Mouse (Mus musculus) cerebellum, postnatal 4 days (tissue): ENCODE measurements around the gene Bcat1.

Source experiments
- DNase-seq, 2 experiments: peaks; one replicate each; pipeline ENCODE4 v3.0.0; 2022; ENCODE audit warnings: low spot score in 2 of 2, mixed read lengths in 1 of 2

Bcat1 gene

DNA sequence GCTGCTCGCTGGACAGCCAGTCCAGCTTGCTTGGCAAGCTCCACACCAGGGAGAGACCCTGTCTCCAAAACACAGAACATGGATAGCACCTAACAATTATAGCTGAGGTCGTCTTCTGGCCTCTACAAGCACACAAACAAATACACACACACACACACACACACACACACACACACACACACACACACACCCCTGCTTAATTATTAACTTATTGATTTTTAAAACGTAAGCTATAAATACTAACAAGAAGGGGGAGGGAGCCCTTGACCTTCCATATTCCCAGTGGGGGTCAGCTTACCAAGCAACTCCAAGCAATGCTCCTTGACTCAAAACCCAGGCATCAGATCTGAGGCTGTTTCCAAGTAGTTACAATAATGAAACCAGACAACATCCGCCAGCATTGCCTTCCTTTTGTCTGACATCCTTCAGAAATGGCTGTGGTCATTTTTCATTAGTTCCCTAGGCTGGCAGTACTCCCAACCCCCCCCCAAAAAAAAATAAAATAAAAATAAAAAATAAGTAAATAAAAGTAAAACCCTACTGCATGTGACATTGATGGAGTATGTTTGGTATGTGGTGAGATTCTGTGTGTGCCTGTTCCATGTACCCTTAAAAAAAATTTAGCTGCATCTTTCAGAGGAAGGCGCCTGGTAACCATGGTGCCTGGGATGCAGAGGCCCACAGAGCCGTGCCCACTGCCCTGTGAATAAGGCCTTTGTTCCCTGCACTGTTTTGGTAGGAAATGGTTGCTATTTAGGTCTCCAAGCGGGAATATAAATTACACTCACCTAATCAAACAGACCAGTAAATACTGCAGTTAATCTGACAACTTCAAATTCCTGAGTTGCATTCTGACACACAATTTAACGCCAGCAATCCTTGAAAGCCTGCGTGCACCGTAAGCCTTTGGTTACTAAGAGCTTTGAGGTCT is 131.3 kb downstream of the Bcat1 start:
- DNase-seq = no peak
